Mouse (Mus musculus) hindlimb bud, embryonic 11.5 days (tissue): ENCODE measurements at regions not wholly inside any gene's neighbourhood (a gene's known extent, or its start where the extent isn't known, plus 50 kb on each side); places are given as distances from the start of the nearest gene placed in this dataset.

Source experiments
- DNase-seq: peaks from one replicate; pipeline ENCODE4 v3.0.0-alpha.2; 2012; ENCODE audit warnings: low read depth, low spot score; ENCODE audit errors: extremely low spot score

GRCm38 (mm10) chr16:24258991-24259390 is 134.3 kb upstream of the Lpp start:
- no peak for DNase-seq

DNA sequence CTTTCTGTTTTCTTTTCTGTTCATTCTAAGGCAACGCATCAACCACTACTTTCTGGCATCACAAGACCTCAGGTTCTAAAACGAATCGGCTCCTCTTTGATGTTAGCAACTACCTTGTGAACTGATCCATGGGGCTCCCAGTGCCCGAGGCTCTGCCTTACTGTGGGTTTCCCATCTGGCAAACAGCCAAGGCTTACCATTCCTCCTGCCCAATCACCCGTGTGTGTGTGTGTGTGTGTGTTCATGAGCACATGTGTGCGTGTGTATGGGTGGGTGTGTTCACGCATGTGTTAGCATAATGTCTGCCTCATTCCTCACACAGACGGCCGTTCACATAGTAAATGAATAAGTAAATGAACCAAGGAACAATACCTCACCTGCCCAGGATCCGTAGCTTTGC is 138.3 kb upstream of the Lpp start:
- no peak for DNase-seq

GRCm38 (mm10) chr16:24254590-24254989 is 138.7 kb upstream of the Lpp start:
- DNase-seq, result no peak

DNA sequence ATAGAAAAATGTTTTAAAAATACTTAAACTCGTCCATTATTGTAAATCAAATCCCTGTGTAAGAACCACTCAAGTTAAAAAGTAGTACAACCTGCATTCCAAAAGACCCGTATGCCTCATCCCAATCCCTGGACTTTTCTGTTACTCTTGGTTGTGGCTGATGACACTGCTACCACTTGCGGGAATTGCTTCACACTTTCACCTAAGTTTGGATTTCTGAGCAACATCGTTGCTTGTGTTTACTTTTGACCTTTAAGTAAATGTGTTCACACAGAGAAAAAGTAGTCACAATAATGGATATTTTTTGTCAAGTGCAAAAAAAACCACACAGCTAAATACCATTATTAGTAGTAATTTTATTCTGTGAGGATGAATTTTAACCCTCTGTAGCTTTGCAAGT is 139.2 kb upstream of the Lpp start:
- no peak for DNase-seq

DNA sequence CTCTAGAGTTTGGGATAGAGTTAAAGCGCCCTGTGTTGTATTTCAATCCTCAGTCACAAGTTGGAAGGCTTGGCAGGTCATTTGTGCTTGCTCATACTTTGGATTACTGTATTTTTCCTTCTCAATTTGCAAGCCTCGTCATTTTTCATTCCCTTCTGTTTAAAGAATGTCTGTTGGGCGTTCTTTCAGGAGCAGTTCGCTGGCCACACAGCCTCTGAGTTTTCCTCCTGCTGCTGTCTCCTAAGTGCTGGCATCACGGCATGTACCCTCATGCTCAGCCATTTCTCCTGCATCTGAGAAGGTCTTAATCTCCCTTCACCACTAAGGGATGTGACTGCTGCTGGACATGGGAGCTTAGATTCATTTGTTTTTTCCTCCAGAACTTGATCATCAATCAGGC is 146.0 kb upstream of the Lpp start:
- DNase-seq, result no peak

- no peak for DNase-seq
Observed at GRCm38 (mm10) chr16:24238075-24238555, 155.2 kb upstream of the Lpp start.

DNA sequence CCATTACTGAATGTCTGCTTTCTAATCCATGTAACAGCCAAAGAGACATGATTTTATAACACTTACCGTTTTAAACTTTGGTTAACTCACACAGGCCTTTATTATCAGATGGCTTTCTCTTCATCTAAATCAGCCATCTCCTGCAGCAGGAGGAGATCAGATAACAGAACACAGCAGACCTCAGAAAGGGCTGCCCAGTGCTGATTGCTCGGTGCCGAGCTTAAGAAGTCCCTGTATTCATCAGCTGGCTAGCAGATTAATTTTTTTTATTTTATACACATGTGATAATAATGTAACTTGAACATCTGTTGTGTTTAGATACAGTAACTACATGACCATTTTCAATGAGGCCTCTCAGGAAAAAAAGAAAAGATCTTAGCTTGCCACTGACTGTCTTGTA is 155.9 kb upstream of the Lpp start:
- no peak for DNase-seq

GRCm38 (mm10) chr16:24237013-24237412 is 156.3 kb upstream of the Lpp start:
- DNase-seq, result no peak

DNA sequence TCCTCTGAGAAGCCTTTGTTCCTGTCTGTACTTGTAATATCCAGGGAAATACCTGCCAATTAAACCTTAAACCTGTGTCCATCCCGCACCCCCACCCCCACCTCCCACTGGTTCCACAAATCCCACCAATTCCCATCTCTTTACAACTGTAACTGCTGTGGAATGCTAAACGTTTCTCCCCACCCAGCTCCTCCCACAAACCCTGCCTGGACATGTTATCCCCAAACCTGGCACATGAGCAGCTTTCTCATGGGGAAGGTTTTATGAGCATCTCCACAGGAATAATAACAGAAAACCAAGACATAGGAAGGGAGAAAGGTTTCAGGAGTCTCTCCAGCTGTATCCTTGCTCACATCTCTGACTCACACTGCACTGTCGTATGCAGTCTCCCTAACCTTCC is 156.8 kb upstream of the Lpp start:
- DNase-seq, result no peak

GRCm38 (mm10) chr16:24234795-24235194 is 158.5 kb upstream of the Lpp start:
- DNase-seq, result no peak

DNA sequence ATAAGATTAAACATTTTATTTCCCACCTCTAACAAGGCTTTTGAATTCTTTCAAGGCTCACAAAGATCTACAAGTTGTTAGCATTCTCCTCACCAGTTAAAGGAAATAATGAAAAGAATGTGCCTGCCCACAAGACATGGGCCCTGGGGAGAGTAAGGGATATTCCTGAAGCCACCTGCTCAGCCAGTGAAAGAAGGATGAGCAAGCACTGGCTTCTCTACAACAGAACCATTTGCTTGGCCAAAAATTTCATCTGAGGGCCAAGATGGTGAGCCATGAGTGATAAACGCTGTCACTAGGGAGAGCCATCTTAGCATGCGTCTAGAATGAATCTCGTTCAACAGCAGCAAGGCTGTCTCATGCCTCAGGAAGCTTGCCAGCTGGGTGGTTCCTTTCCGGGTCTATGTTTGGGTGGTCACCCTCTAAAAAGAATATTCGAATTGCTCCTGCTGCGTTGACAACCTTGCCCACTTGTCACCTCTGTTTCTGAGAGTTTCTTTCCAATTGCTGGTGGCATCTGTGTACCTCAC is 161.2 kb upstream of the Lpp start:
- no peak for DNase-seq

GRCm38 (mm10) chr16:24231506-24231905 is 161.8 kb upstream of the Lpp start:
- DNase-seq, result no peak

- no peak for DNase-seq
Observed at GRCm38 (mm10) chr16:24229002-24229607, 164.2 kb upstream of the Lpp start.

GRCm38 (mm10) chr16:24225897-24226296 is 167.4 kb upstream of the Lpp start:
- no peak for DNase-seq

GRCm38 (mm10) chr16:24225090-24225489 is 168.2 kb upstream of the Lpp start:
- DNase-seq, result no peak

GRCm38 (mm10) chr16:24223901-24224300 is 169.4 kb upstream of the Lpp start:
- no peak for DNase-seq

- DNase-seq, result no peak
Observed at GRCm38 (mm10) chr16:24223527-24223880, 169.8 kb upstream of the Lpp start.

DNA sequence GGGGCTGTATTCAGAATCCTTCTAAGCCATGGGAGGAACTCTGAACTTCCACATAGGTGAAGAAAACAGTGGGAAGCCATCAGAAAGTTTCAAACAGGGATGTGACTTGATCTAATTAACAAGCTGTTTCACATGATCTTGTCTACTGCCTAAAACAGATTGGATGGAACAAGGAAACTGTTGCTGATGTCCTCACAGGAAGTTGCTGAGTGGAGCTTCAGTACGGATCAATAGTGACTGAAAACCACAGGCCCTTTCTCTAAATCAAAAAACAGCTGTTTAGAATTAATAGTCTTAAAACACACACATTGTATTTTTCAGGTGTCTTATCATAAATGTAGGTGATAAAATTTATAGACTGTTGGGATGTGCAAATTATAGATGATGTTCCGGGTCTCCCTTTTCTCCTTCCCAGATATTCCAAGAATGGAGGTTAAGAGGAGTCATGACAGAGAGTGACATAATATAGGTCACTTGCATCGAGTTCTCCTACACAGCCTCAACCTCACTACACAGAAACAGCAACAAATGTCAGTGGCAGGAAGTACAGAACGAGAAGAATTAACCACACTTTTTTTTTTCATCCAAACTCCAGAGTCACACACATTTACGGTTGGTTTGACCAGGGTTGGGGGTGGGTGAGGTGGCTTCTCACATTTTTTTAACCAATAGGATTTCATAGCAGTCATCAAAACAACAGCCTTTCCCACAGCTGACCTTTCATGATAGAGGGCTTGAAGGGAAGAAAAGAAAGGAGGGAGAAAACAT is 170.4 kb upstream of the Lpp start:
- no peak for DNase-seq

DNA sequence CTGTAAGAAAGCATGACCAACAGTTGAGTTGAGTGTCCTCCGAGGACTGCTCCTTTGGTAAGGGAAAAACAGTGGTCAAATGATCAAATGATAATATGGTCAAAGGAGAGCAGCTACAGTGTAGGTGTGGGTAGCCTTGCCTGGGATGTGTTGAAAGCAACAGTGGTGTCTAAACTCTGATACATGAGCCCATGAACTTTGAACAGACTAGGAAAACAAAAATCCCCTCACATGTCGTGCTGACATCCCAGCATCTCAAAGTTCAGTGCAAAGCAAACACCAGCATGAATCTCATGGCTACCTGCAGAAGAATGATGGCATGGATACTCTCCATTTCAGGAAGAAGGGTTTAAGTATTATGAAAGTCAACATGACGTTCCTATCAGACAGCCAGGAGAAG is 171.3 kb upstream of the Lpp start:
- DNase-seq, result no peak

GRCm38 (mm10) chr16:24220613-24221012 is 172.7 kb upstream of the Lpp start:
- no peak for DNase-seq

DNA sequence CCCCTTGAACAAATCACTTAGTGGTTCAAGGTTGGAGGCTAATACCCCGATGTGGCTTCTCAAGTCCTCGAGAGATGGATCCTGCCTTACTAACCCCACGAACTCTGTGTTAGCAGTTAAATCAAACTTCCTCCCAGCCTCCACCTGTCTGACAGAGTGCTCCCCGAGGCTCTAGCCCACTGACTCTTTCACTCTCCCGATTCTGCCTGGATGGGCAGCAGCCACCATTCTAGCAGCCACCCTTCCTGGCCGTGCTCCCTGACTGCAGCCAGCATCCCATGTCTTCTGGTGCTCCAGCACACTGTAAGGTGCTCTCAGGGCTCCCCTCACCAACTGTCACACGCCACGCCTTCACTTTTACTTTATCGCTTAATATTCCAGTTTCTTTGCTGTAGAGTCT is 173.6 kb upstream of the Lpp start:
- no peak for DNase-seq

DNA sequence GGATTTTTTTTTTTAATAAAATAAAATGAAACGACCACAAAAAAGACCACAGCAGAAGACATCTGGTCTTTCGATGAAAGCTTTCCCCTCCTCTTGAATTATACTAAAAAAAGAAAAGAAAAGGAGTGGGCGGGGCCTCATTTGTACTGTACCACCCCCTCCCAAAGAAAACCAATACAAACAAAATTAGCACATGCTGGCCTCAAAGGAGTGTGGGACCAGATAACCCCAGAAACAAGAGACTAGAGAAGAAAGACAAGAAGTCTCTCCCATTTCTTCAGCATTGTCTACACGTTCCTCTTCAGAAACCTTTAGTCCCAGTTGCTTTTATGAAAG is 174.5 kb upstream of the Lpp start:
- DNase-seq, result no peak
